Mouse (Mus musculus) megakaryocyte, embryonic 14.5 days (primary cell): ENCODE measurements around the gene Mapkapk3. TPM values are rescaled to one million over a fixed set of nuclear protein-coding genes. Genes with fewer than 3 reads are reported as not detected.
A peak's percentile ranks its signal among the peaks of the same experiment; 100 is the strongest.

ENCODE experiments used
- H3K27me3 ChIP-seq: replicated peaks from 2 replicates; pipeline ENCODE3; 2012; ENCODE audit warnings: inconsistent platforms
- H3K36me3 ChIP-seq: replicated peaks from 2 replicates; pipeline ENCODE3; 2012; ENCODE audit warnings: low read length, inconsistent platforms, mixed read lengths
- H3K4me1 ChIP-seq: 2 replicates; pipeline ENCODE4 v1.6.1; 2012; ENCODE audit warnings: inconsistent platforms
- H3K4me3 ChIP-seq: replicated peaks from 2 replicates; pipeline ENCODE3; 2012; ENCODE audit warnings: moderate library complexity, mild to moderate bottlenecking, inconsistent platforms
- H3K9me3 ChIP-seq: 2 replicates; pipeline ENCODE4 v1.6.1; 2012; ENCODE audit warnings: inconsistent platforms
- FLI1 ChIP-seq: IDR thresholded peaks from 2 replicates; pipeline ENCODE4 v1.6.1; 2012; ENCODE audit warnings: low read length, inconsistent platforms, mixed read lengths
- GATA1 ChIP-seq: IDR thresholded peaks from 3 replicates; pipeline ENCODE4 v1.6.1; 2012; ENCODE audit warnings: mixed read lengths, low read length, inconsistent platforms, borderline replicate concordance
- polyA plus RNA-seq: library from polyadenylated mRNA; stranded (reverse); fragments of >175 nt; gene quantifications from 2 replicates; pipeline ENCODE4 v1.2.3, GENCODE M21; 2012; ENCODE audit warnings: low replicate concordance; ENCODE audit not compliant: insufficient read depth

Gene Mapkapk3
- polyA plus RNA-seq, 1 experiment, result 49.9 TPM

DNA sequence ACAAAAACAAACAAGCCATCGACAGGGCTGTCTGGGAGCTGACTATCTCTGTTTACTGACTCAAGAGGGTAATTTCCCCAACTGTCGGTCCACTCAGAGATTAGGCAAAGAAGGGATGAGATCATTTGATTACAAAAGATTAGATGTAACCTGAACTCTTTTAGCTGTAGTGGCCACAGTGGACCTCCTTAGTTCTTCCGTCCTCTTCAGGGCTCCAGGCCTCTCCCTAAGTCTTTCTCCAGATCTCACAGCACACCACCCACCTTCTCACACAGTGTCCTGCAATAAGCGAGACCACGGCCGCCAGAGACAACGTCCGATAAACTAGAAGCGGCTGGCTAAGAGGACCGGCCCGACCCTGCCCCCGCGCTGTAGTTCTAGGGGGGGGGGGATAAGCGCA lies 6.4 kb upstream of the Mapkapk3 start:
- no peak for TF ChIP-seq FLI1
- TF ChIP-seq GATA1, result no peak
- Histone ChIP-seq H3K4me3 (peak overlapping the region; percentile 97), H3K36me3 (peaks cover 30% of the 10 kb centered on the region), H3K4me1 (peaks cover 61% of the 10 kb centered on the region), H3K27me3 (peaks cover 7% of the 10 kb centered on the region), H3K9me3 (no peaks in the 10 kb centered on the region)

DNA sequence AAGGTAGTCTGAATTCAATTTTAAA lies 6.2 kb upstream of the Mapkapk3 start, which contains the start of gene Cish:
TSS of gene Cish (plus strand) at position 11 of the 25 bp plus-strand sequence.
- H3K4me3 ChIP-seq, result peak within 1 kb of the TSS; percentile 97
- TF ChIP-seq FLI1 (no peak), GATA1 (no peak)
- peaks cover 61% of the 10 kb centered on the region for H3K4me1 ChIP-seq
- H3K27me3 ChIP-seq, result peaks cover 7% of the 10 kb centered on the region
- H3K9me3 ChIP-seq, result no peaks in the 10 kb centered on the region
- H3K36me3 ChIP-seq, result peaks cover 28% of the 10 kb centered on the region

GRCm38 (mm10) chr9:107295616-107296015 lies 5.9 kb upstream of the Mapkapk3 start:
- no peak for TF ChIP-seq FLI1
- Histone ChIP-seq H3K9me3 (no peaks in the 10 kb centered on the region), H3K36me3 (peaks cover 26% of the 10 kb centered on the region), H3K4me3 (peak overlapping the region; percentile 97), H3K27me3 (peaks cover 7% of the 10 kb centered on the region), H3K4me1 (peaks cover 59% of the 10 kb centered on the region)

GRCm38 (mm10) chr9:107294249-107294648 lies 4.6 kb upstream of the Mapkapk3 start:
- peaks cover 12% of the 10 kb centered on the region for H3K36me3 ChIP-seq
- peak overlapping the region; percentile 86 for H3K4me3 ChIP-seq
- TF ChIP-seq FLI1 (no peak), GATA1 (no peak)
- H3K27me3 ChIP-seq, result peaks cover 7% of the 10 kb centered on the region
- H3K9me3 ChIP-seq, result no peaks in the 10 kb centered on the region
- H3K4me1 ChIP-seq, result peaks cover 54% of the 10 kb centered on the region

DNA sequence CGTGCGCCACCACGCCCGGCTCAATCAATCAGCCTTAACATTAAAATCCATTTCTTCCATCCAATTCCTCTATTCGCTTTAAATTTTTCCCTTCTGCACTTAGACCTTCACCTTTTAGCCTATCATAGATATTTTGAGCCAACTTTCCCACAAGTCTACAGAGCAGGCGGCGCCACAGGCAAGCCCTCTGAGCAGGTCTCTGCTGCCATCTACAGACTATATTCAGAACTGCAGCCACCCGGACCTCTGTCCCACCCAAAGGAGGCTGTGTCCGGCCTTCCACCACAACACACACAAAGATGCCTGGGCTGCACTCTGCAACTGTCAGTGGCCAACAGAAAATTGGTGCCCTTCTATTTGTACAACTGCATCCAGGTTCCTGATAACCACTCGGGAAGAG lies 1.2 kb upstream of the Mapkapk3 start:
- H3K4me1 ChIP-seq, result peaks cover 66% of the 10 kb centered on the region
- no peaks in the 10 kb centered on the region for H3K9me3 ChIP-seq
- no peak overlapping the region for H3K4me3 ChIP-seq
- peaks cover 7% of the 10 kb centered on the region for H3K27me3 ChIP-seq
- TF ChIP-seq GATA1 (no peak), FLI1 (no peak)
- peaks cover 23% of the 10 kb centered on the region for H3K36me3 ChIP-seq

DNA sequence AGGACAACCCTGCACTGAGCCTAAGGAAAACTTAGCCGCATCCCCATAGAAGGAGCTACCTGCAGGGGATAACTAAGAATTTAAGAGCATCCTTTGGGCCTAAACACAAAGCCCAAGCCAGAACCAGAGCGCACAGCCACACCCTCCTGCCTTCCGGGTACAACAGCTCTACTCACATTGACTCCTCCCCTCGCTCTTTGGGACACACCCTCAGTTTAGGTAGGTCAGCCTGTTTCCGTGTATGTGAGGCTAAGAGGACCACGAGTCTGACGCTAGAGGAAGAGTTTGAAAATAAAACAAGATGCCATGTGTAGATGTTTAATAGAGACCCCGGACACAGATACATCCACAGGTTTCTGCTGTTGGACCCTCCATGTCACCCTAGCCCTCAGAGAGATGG lies 966 bp downstream of the Mapkapk3 start:
- H3K36me3 ChIP-seq, result peaks cover 39% of the 10 kb centered on the region
- peaks cover 65% of the 10 kb centered on the region for H3K4me1 ChIP-seq
- H3K27me3 ChIP-seq, result peaks cover 7% of the 10 kb centered on the region
- no peaks in the 10 kb centered on the region for H3K9me3 ChIP-seq
- peak overlapping the region; percentile 96 for H3K4me3 ChIP-seq
- TF ChIP-seq FLI1 (no peak), GATA1 (no peak)

DNA sequence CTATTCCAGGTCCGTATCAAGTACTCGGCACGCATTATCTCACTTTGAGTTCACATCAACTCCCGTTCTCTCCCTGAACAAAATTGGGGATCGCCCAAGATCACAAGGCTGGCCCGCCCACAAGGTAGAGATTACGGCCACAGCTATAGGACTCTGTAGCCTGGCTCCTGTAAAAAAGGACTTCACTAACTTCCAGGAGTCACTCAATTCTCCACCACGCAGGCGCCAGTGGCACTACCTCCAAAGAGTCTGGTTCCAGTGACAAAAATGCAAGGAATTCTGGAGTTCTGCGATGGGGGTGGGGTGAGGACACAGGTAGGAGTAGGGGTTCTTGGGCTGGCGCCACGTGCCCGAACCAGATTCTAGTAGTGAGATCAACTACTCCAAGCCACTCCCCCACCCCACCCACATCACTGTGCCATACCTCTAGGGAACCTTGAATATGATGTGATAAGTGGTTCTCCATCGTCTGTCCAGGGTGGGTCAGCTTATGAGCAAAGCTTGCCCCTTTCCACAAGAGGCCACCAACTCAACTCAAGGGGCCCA lies 1.5 kb downstream of the Mapkapk3 start:
- Histone ChIP-seq H3K4me1 (peaks cover 66% of the 10 kb centered on the region), H3K4me3 (peak overlapping the region; percentile 96), H3K9me3 (no peaks in the 10 kb centered on the region), H3K36me3 (peaks cover 41% of the 10 kb centered on the region), H3K27me3 (peaks cover 7% of the 10 kb centered on the region)
- TF ChIP-seq FLI1 (no peak), GATA1 (no peak)

- Histone ChIP-seq H3K27me3 (peaks cover under 1% of the 10 kb centered on the region), H3K4me1 (peaks cover 69% of the 10 kb centered on the region), H3K4me3 (peak overlapping the region; percentile 96), H3K9me3 (no peaks in the 10 kb centered on the region), H3K36me3 (peaks cover 46% of the 10 kb centered on the region)
- TF ChIP-seq FLI1 (no peak), GATA1 (no peak)
Observed at GRCm38 (mm10) chr9:107287294-107287693, 2.4 kb downstream of the Mapkapk3 start.

GRCm38 (mm10) chr9:107285009-107285408 lies 4.7 kb downstream of the Mapkapk3 start:
- Histone ChIP-seq H3K4me3 (peak overlapping the region; percentile 82), H3K4me1 (peaks cover 83% of the 10 kb centered on the region), H3K9me3 (no peaks in the 10 kb centered on the region), H3K36me3 (peaks cover 56% of the 10 kb centered on the region), H3K27me3 (no peaks in the 10 kb centered on the region)
- TF ChIP-seq GATA1, result no peak
- no peak for TF ChIP-seq FLI1

- no peaks in the 10 kb centered on the region for H3K9me3 ChIP-seq
- H3K4me1 ChIP-seq, result peaks cover 88% of the 10 kb centered on the region
- H3K27me3 ChIP-seq, result no peaks in the 10 kb centered on the region
- no peak for TF ChIP-seq GATA1
- no peak for TF ChIP-seq FLI1
- no peak overlapping the region for H3K4me3 ChIP-seq
- H3K36me3 ChIP-seq, result peaks cover 68% of the 10 kb centered on the region
Observed at GRCm38 (mm10) chr9:107282951-107283350, 6.7 kb downstream of the Mapkapk3 start.
